Mouse (Mus musculus): ENCODE measurements around the gene Nap1l4. TPM values are rescaled to one million over a fixed set of nuclear protein-coding genes. Genes with fewer than 3 reads are reported as not detected.

Nap1l4 gene
- polyA plus RNA-seq, 1 experiment from 2014 or later, result 192 TPM

- Histone ChIP-seq H3K4me2 (ENCODE audit: low read depth, low read length) (no peak overlapping the region), H3K27ac (ENCODE audit: low read length) (peak overlapping the region; percentile 47), H3K36me3 (ENCODE audit: control insufficient read depth, insufficient read depth, low read length) (no peaks in the 10 kb centered on the region), H3K27me3 (replicated peaks; ENCODE audit: control insufficient read depth, insufficient read depth, low read length) (no peaks in the 10 kb centered on the region), H3K9ac (ENCODE audit: low read depth, low read length) (peak overlapping the region; percentile 32; the same call in 1 of the 2 replicates), H3K9me3 (ENCODE audit: control insufficient read depth, low read length) (no peaks in the 10 kb centered on the region), H3K4me3 (ENCODE audit: low read length) (no peak overlapping the region), H3K4me1 (ENCODE audit: control insufficient read depth, insufficient read depth, low read length) (peaks cover 13% of the 10 kb centered on the region; the same call in 1 of the 2 replicates)
- peak; percentile 56 for ATAC-seq
- 51% methylated on average over 11 of the region's 11 CpGs for WGBS
Measured at GRCm38 (mm10) chr7:143475876-143476275, 73.0 kb downstream of the Nap1l4 start.

DNA sequence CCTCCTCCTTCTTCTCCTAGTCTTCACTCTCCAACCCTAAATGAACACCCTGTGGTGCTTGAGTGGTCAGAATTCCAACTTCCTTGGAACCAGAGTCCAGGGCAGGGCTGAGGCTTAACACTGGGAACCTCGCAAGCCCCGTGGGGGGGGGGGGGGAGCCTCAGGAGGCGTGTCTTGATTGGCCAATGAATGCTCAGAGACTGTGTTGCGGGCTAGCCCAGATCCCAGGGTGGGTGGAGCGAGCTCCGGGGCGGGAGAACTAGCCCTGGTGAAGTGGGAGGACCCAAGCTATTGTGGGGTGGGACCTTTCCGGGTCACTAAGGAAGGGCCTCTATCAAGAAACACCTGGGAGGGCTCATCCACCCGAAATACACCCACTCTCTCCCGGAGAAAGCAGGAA is 74.1 kb downstream of the Nap1l4 start:
- H3K4me3 ChIP-seq (ENCODE audit: low read length), result no peak overlapping the region
- peak overlapping the region; percentile 36; the same call in 1 of the 2 replicates for H3K27ac ChIP-seq (ENCODE audit: low read length)
- H3K4me2 ChIP-seq (ENCODE audit: low read depth, low read length), result 0 out of 2 replicates have a peak overlapping the region, but pooled peaks have one; percentile 45
- H3K9me3 ChIP-seq (ENCODE audit: control insufficient read depth, low read length), result no peaks in the 10 kb centered on the region
- 38% methylated on average over 10 of the region's 10 CpGs for WGBS
- no peaks in the 10 kb centered on the region for H3K27me3 ChIP-seq (replicated peaks; ENCODE audit: control insufficient read depth, insufficient read depth, low read length)
- peak; percentile 55 for ATAC-seq
- no peaks in the 10 kb centered on the region for H3K36me3 ChIP-seq (ENCODE audit: control insufficient read depth, insufficient read depth, low read length)
- no peak overlapping the region; the same call in 1 of the 2 replicates for H3K9ac ChIP-seq (ENCODE audit: low read depth, low read length)
- peaks cover 13% of the 10 kb centered on the region; the same call in 1 of the 2 replicates for H3K4me1 ChIP-seq (ENCODE audit: control insufficient read depth, insufficient read depth, low read length)

DNA sequence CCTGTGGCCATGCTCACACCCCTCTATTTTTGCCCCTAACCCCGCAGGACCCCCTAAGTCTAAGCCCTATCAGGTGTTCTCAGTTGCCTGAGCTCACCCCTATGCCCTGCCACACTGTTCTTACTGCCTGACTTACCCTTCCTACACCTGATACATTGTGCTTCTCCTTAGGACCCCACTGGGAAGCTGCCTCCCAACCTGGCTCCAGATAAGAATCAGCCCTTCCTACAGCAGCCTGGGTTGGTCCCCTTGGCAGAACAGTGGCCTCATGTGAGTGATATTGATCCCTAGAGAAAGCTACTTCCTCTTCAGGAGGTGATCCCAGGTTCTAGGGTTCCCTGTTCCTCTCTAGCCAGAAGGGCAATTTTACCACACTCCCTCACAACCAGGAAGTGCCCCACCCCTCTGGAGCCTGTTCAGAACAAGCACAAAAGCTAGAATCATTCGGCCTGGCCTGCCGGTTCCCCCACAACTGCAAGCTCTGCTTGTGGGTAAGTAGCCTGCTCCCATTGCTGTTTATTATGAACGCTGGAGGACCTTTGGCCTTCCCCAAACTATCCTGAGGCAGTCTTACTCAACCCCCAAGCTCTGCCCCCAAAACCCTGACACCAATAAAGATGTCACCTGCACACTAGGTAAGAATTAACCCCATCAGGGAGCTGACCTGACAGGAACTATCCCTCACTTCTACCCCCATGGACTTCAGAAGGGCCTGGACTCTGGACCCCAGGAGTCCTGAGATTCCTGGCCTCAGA is 75.4 kb downstream of the Nap1l4 start, which contains the start of gene Slc22a18:
Slc22a18 (plus strand) TSS at position 390 of the 755 bp plus-strand sequence.
- Histone ChIP-seq H3K4me2 (ENCODE audit: low read depth, low read length) (peak within 1 kb of the TSS; percentile 45), H3K9me3 (ENCODE audit: control insufficient read depth, low read length) (no peaks in the 10 kb centered on the region), H3K4me3 (ENCODE audit: low read length) (peak within 1 kb of the TSS; percentile 39), H3K36me3 (ENCODE audit: control insufficient read depth, insufficient read depth, low read length) (no peaks in the 10 kb centered on the region), H3K4me1 (ENCODE audit: control insufficient read depth, insufficient read depth, low read length) (peaks cover 13% of the 10 kb centered on the region; the same call in 1 of the 2 replicates), H3K9ac (ENCODE audit: low read depth, low read length) (peak within 1 kb of the TSS; percentile 57), H3K27ac (ENCODE audit: low read length) (peak within 1 kb of the TSS; percentile 62), H3K27me3 (replicated peaks; ENCODE audit: control insufficient read depth, insufficient read depth, low read length) (no peaks in the 10 kb centered on the region)
- 26% methylated on average over 4 of the region's 4 CpGs for WGBS
- peak; percentile 72 for ATAC-seq

- H3K4me2 ChIP-seq (ENCODE audit: low read depth, low read length), result no peak overlapping the region
- no peak overlapping the region for H3K27ac ChIP-seq (ENCODE audit: low read length)
- ATAC-seq, result no peak
- peaks cover 4% of the 10 kb centered on the region for H3K4me1 ChIP-seq (ENCODE audit: control insufficient read depth, insufficient read depth, low read length)
- WGBS, result 12% methylated on average over 8 of the region's 8 CpGs
- H3K36me3 ChIP-seq (ENCODE audit: control insufficient read depth, insufficient read depth, low read length), result no peaks in the 10 kb centered on the region
- no peak overlapping the region for H3K9ac ChIP-seq (ENCODE audit: low read depth, low read length)
- no peaks in the 10 kb centered on the region for H3K9me3 ChIP-seq (ENCODE audit: control insufficient read depth, low read length)
- no peak overlapping the region for H3K4me3 ChIP-seq (ENCODE audit: low read length)
- no peaks in the 10 kb centered on the region for H3K27me3 ChIP-seq (replicated peaks; ENCODE audit: control insufficient read depth, insufficient read depth, low read length)
Measured at GRCm38 (mm10) chr7:143469946-143470345, 79.0 kb downstream of the Nap1l4 start.

GRCm38 (mm10) chr7:143467714-143468113 is 81.2 kb downstream of the Nap1l4 start:
- Histone ChIP-seq H3K9ac (ENCODE audit: low read depth, low read length) (no peak overlapping the region), H3K27me3 (replicated peaks; ENCODE audit: control insufficient read depth, insufficient read depth, low read length) (no peaks in the 10 kb centered on the region), H3K9me3 (ENCODE audit: control insufficient read depth, low read length) (no peaks in the 10 kb centered on the region), H3K4me1 (ENCODE audit: control insufficient read depth, insufficient read depth, low read length) (peaks cover 11% of the 10 kb centered on the region), H3K4me3 (ENCODE audit: low read length) (no peak overlapping the region), H3K36me3 (ENCODE audit: control insufficient read depth, insufficient read depth, low read length) (no peaks in the 10 kb centered on the region), H3K4me2 (ENCODE audit: low read depth, low read length) (no peak overlapping the region), H3K27ac (ENCODE audit: low read length) (no peak overlapping the region)
- WGBS, result 22% methylated on average over 6 of the region's 6 CpGs
- ATAC-seq, result no peak

DNA sequence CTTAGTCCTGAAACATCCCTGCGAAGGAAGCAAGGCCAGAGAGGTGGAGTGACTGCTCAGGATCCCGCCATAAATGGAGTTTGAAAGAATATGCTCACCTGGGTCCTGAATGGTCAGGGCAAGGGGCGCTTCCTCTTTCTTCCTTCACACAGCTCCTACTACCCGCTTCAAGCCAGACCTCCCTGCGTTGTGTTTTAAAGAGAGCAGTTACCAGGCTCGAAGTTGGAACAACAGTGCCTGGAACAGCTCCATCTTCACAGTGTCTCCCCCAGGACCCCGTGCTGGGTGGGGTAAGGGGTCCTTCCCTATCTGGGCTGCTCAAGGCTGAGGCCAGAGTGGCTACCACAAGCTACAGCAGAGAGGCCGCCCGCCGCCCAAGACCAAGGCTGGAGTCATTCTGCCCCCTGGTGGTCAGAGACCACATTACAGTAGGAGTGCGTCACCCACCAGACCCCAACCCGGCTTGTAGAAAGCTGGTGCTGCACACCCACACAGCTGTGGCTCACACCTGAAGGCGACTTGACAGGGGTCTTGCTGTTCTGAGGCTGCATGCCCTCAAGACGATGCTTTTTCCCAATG is 82.7 kb downstream of the Nap1l4 start:
- Histone ChIP-seq H3K9ac (ENCODE audit: low read depth, low read length) (peak overlapping the region; percentile 30; the same call in 1 of the 2 replicates), H3K27ac (ENCODE audit: low read length) (no peak overlapping the region; the same call in 1 of the 2 replicates), H3K27me3 (replicated peaks; ENCODE audit: control insufficient read depth, insufficient read depth, low read length) (no peaks in the 10 kb centered on the region), H3K4me2 (ENCODE audit: low read depth, low read length) (no peak overlapping the region), H3K36me3 (ENCODE audit: control insufficient read depth, insufficient read depth, low read length) (no peaks in the 10 kb centered on the region), H3K4me3 (ENCODE audit: low read length) (no peak overlapping the region), H3K9me3 (ENCODE audit: control insufficient read depth, low read length) (peaks cover under 1% of the 10 kb centered on the region; the same call in 1 of the 2 replicates), H3K4me1 (ENCODE audit: control insufficient read depth, insufficient read depth, low read length) (peaks cover 17% of the 10 kb centered on the region)
- WGBS, result 36% methylated on average over 14 of the region's 14 CpGs
- peak; percentile 39; the same call in 1 of the 2 replicates for ATAC-seq

GRCm38 (mm10) chr7:143464811-143465560 is 83.9 kb downstream of the Nap1l4 start:
- Histone ChIP-seq H3K9ac (ENCODE audit: low read depth, low read length) (peak overlapping the region; percentile 67), H3K4me1 (ENCODE audit: control insufficient read depth, insufficient read depth, low read length) (peaks cover 17% of the 10 kb centered on the region), H3K27ac (ENCODE audit: low read length) (peak overlapping the region; percentile 72), H3K27me3 (replicated peaks; ENCODE audit: control insufficient read depth, insufficient read depth, low read length) (no peaks in the 10 kb centered on the region), H3K4me2 (ENCODE audit: low read depth, low read length) (peak overlapping the region; percentile 77), H3K36me3 (ENCODE audit: control insufficient read depth, insufficient read depth, low read length) (no peaks in the 10 kb centered on the region), H3K9me3 (ENCODE audit: control insufficient read depth, low read length) (peaks cover 12% of the 10 kb centered on the region), H3K4me3 (ENCODE audit: low read length) (peak overlapping the region; percentile 45)
- 18% methylated on average over 56 of the region's 56 CpGs for WGBS
- ATAC-seq, result peak; percentile 50

DNA sequence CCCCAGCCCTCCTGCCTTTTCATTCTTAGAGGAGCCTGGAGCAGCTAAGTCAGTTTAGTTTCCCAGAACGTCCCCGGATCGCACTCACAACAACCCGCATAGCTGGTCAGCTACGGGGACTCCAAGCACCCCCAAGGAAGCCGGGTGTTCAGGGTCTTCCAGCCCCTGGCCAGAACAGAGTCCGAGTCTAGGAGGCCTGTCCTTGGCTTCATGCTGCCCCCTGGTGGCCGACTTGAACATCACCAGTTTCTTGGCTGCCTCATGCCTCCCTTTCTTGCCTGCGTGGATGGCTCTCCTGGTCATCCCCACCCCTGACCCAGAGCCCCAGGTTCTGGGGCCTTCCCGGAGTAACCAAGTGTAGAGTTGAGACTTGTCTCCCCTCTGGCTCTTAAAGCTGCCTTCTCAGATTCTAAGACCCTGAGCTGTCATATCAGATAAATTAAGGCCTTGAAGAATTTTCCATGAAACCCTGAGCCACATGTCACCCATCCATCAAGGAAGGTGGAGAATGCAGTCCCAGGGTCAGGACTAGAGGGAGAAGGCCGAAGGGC is 85.0 kb downstream of the Nap1l4 start:
- Histone ChIP-seq H3K27ac (ENCODE audit: low read length) (peak overlapping the region; percentile 72), H3K4me1 (ENCODE audit: control insufficient read depth, insufficient read depth, low read length) (peaks cover 17% of the 10 kb centered on the region), H3K4me2 (ENCODE audit: low read depth, low read length) (no peak overlapping the region), H3K9ac (ENCODE audit: low read depth, low read length) (0 out of 2 replicates have a peak overlapping the region, but pooled peaks have one; percentile 67), H3K36me3 (ENCODE audit: control insufficient read depth, insufficient read depth, low read length) (no peaks in the 10 kb centered on the region), H3K9me3 (ENCODE audit: control insufficient read depth, low read length) (peaks cover 23% of the 10 kb centered on the region), H3K27me3 (replicated peaks; ENCODE audit: control insufficient read depth, insufficient read depth, low read length) (no peaks in the 10 kb centered on the region), H3K4me3 (ENCODE audit: low read length) (no peak overlapping the region)
- WGBS, result 44% methylated on average over 11 of the region's 11 CpGs
- ATAC-seq, result no peak

All from intestine, embryonic 16.5 days (tissue).